ENCODE assay signal across 9 mouse cellular contexts in genomic region chr15:78983436-78984285, GRCm38 (mm10). TPM values are rescaled to one million over a fixed set of nuclear protein-coding genes. Genes with fewer than 3 reads are reported as not detected.
A peak's percentile ranks its signal among the peaks of the same experiment; 100 is the strongest.
DNase-seq lines count a peak whose midpoint lies in the region; ATAC-seq and TF ChIP-seq lines count a peak whose summit lies in the region.
"Had no signal": no experiment of that assay in that cellular context is flagged by ENCODE, and none has a peak within 500 bp of the region (broad histone marks: within the 10 kb centered on the region; RNA-seq: fewer than 3 reads in every experiment).

No protein-coding gene starts in this region.

- peak; percentile 32 to 40 for DNase-seq in CD8-positive naive resting alpha-beta T cell, adult 2 months (ENCODE audit: low read depth in 2 of 2, low spot score in 2 of 2)
- peak; percentile 73 for DNase-seq in WW6 (ENCODE audit: low read depth, low spot score)
- DNase-seq in kidney, postnatal 0 days (ENCODE audit: low spot score): peak; percentile 81
- DNase-seq in lung, postnatal 4 days: peak; percentile 69 to 79
- peak; percentile 48 to 62 for DNase-seq in spleen, adult 2 months (ENCODE audit: low read depth in 1 of 2, low spot score in 2 of 2)
- no peak for DNase-seq in cerebellum, adult 8-10 months

- TF ChIP-seq POLR2A in spleen, adult 2 months (IDR thresholded peaks at IDR 0.05; ENCODE audit: low read depth, low read length): no peak

- peak overlapping the region; percentile 95 for H3K27ac ChIP-seq in heart, embryonic 15.5 days
- peak overlapping the region; percentile 96 for H3K27ac ChIP-seq in kidney, postnatal 0 days
- H3K27ac ChIP-seq in spleen, adult 2 months (ENCODE audit: insufficient read depth, low read length): peak overlapping the region; percentile 95

- no peaks in the 10 kb centered on the region for H3K27me3 ChIP-seq in heart, embryonic 15.5 days
- H3K27me3 ChIP-seq in kidney, postnatal 0 days (ENCODE audit: insufficient read depth, low read length): no peaks in the 10 kb centered on the region
- no peaks in the 10 kb centered on the region for H3K27me3 ChIP-seq in spleen, adult 2 months (ENCODE audit: control insufficient read depth, insufficient read depth, low read length)

- TF ChIP-seq CTCF in kidney, postnatal 0 days (IDR thresholded peaks at IDR 0.05; ENCODE audit: low read depth): no peak
- TF ChIP-seq CTCF in spleen, adult 2 months (IDR thresholded peaks at IDR 0.05; ENCODE audit: extremely low read depth, insufficient read depth, insufficient read length, insufficient replicate concordance): no peak

- ATAC-seq in erythroblast, adult 5-6 weeks (replicated peaks; ENCODE audit: low FRiP score, poor library complexity, severe bottlenecking): peak; percentile 54
- peak; percentile 63 for ATAC-seq in heart, embryonic 15.5 days (replicated peaks; ENCODE audit: insufficient number of reproducible peaks, insufficient read depth, low FRiP score, low read depth)
- ATAC-seq in kidney, postnatal 0 days (replicated peaks; ENCODE audit: low FRiP score, low read depth): peak; percentile 34

- H3K4me1 ChIP-seq in heart, embryonic 15.5 days (replicated peaks): peaks cover 77% of the 10 kb centered on the region
- peaks cover 22% of the 10 kb centered on the region for H3K4me1 ChIP-seq in kidney, postnatal 0 days (replicated peaks; ENCODE audit: insufficient read depth, low read length)
- peaks cover 15% of the 10 kb centered on the region; the same call in 1 of the 2 replicates for H3K4me1 ChIP-seq in spleen, adult 2 months (ENCODE audit: control insufficient read depth, insufficient read depth, insufficient read length)

- no peaks in the 10 kb centered on the region for H3K9me3 ChIP-seq in heart, embryonic 15.5 days (replicated peaks)
- H3K9me3 ChIP-seq in kidney, postnatal 0 days (replicated peaks; ENCODE audit: low read length): no peaks in the 10 kb centered on the region

- H3K9ac ChIP-seq in heart, embryonic 15.5 days: peak overlapping the region; percentile 94
- H3K9ac ChIP-seq in kidney, postnatal 0 days (ENCODE audit: low read depth, low read length): peak overlapping the region; percentile 89

- 4% methylated on average over 21 of the region's 21 CpGs for WGBS in heart, embryonic 15.5 days
- WGBS in kidney, postnatal 0 days: under 1% methylated on average over 21 of the region's 21 CpGs
- WGBS in spleen, adult 2 months: 5% methylated on average over 21 of the region's 21 CpGs

- no peaks in the 10 kb centered on the region for H3K36me3 ChIP-seq in heart, embryonic 15.5 days
- peaks cover 10% of the 10 kb centered on the region; the same call in 1 of the 2 replicates for H3K36me3 ChIP-seq in kidney, postnatal 0 days (ENCODE audit: insufficient read depth, low read length)
- peaks cover 3% of the 10 kb centered on the region; the same call in 1 of the 2 replicates for H3K36me3 ChIP-seq in spleen, adult 2 months (ENCODE audit: control insufficient read depth, insufficient read depth, low read length)

- peak overlapping the region; percentile 98 for H3K4me3 ChIP-seq in heart, embryonic 15.5 days
- peak overlapping the region; percentile 89 for H3K4me3 ChIP-seq in kidney, postnatal 0 days (replicated peaks; ENCODE audit: low read depth, low read length)
- peak overlapping the region; percentile 99 for H3K4me3 ChIP-seq in spleen, adult 2 months (ENCODE audit: extremely low read depth, insufficient read depth, insufficient read length)

- H3K4me2 ChIP-seq in heart, embryonic 15.5 days: peak overlapping the region; percentile 93
- peak overlapping the region; percentile 80 for H3K4me2 ChIP-seq in kidney, postnatal 0 days (ENCODE audit: low read length)

RNA-seq across cellular contexts. Expression of gene Triobp, which starts 36.1 kb away (rescaled TPM):
- 42.6 and 43.6 TPM in 2 replicates for total RNA-seq in erythroblast, adult 5-6 weeks (2015; ENCODE audit: low replicate concordance)
- total RNA-seq in erythroblast, adult 5-6 weeks (2017; ENCODE audit: low replicate concordance): 16.3 and 20.9 TPM in 2 replicates
- 36.8 and 54.5 TPM in 2 replicates for polyA plus RNA-seq in heart, embryonic 15.5 days (2015; fragmentation: Nextera tagmentation; extraction: Ambion mirVana)
- 30.5 and 33.0 TPM in 2 replicates for polyA plus RNA-seq in kidney, postnatal 0 days (2015; fragmentation: Nextera tagmentation; extraction: Ambion mirVana)
- polyA plus RNA-seq in spleen, adult 2 months (2012; rRNA removed): 40.9 and 44.8 TPM in 2 replicates

RNA-seq across cellular contexts. Expression of gene H1f0, which starts 44.6 kb away (rescaled TPM):
- total RNA-seq in erythroblast, adult 5-6 weeks (2015; ENCODE audit: low replicate concordance): 6.5 and 8.6 TPM in 2 replicates
- 8.2 and 20.5 TPM in 2 replicates for total RNA-seq in erythroblast, adult 5-6 weeks (2017; ENCODE audit: low replicate concordance)
- polyA plus RNA-seq in heart, embryonic 15.5 days (2015; fragmentation: Nextera tagmentation; extraction: Ambion mirVana): 289 and 300 TPM in 2 replicates
- 522 and 524 TPM in 2 replicates for polyA plus RNA-seq in kidney, postnatal 0 days (2015; fragmentation: Nextera tagmentation; extraction: Ambion mirVana)
- polyA plus RNA-seq in spleen, adult 2 months (2012; rRNA removed): 14.3 and 25.4 TPM in 2 replicates

RNA-seq across cellular contexts. Expression of gene Nol12, which starts 48.9 kb away (rescaled TPM):
- 1.5 and 6.1 TPM in 2 replicates for total RNA-seq in erythroblast, adult 5-6 weeks (2015; ENCODE audit: low replicate concordance)
- 7.6 and 10.7 TPM in 2 replicates for total RNA-seq in erythroblast, adult 5-6 weeks (2017; ENCODE audit: low replicate concordance)
- polyA plus RNA-seq in heart, embryonic 15.5 days (2015; fragmentation: Nextera tagmentation; extraction: Ambion mirVana): 29.9 and 30.3 TPM in 2 replicates
- polyA plus RNA-seq in kidney, postnatal 0 days (2015; fragmentation: Nextera tagmentation; extraction: Ambion mirVana): 43.8 and 46.8 TPM in 2 replicates
- polyA plus RNA-seq in spleen, adult 2 months (2012; rRNA removed): 14.2 TPM in 2 replicates

RNA-seq across cellular contexts. Expression of gene Lgals1, which starts 57.1 kb away (rescaled TPM):
- 46.1 and 56.2 TPM in 2 replicates for total RNA-seq in erythroblast, adult 5-6 weeks (2015; ENCODE audit: low replicate concordance)
- 77.5 and 79.0 TPM in 2 replicates for total RNA-seq in erythroblast, adult 5-6 weeks (2017; ENCODE audit: low replicate concordance)
- polyA plus RNA-seq in heart, embryonic 15.5 days (2015; fragmentation: Nextera tagmentation; extraction: Ambion mirVana): 806 and 862 TPM in 2 replicates
- polyA plus RNA-seq in kidney, postnatal 0 days (2015; fragmentation: Nextera tagmentation; extraction: Ambion mirVana): 576 and 592 TPM in 2 replicates
- polyA plus RNA-seq in spleen, adult 2 months (2012; rRNA removed): 75.4 and 93.0 TPM in 2 replicates

RNA-seq across cellular contexts. Expression of gene Galr3, which starts 58.0 kb away (rescaled TPM):
- total RNA-seq in erythroblast, adult 5-6 weeks (2015; ENCODE audit: low replicate concordance): not detected in 2 replicates
- not detected in 2 replicates for total RNA-seq in erythroblast, adult 5-6 weeks (2017; ENCODE audit: low replicate concordance)
- not detected in 2 replicates for polyA plus RNA-seq in heart, embryonic 15.5 days (2015; fragmentation: Nextera tagmentation; extraction: Ambion mirVana)
- polyA plus RNA-seq in kidney, postnatal 0 days (2015; fragmentation: Nextera tagmentation; extraction: Ambion mirVana): 0.13 and 0.24 TPM in 2 replicates
- polyA plus RNA-seq in spleen, adult 2 months (2012; rRNA removed): 0.39 and 1.0 TPM in 2 replicates
- total RNA-seq: left cerebral cortex, postnatal 36 days had no signal

Comparison
In these comparisons a context has a peak if more than half of its experiments do, and no peak if none do; other contexts are left out.
1. RNA of gene H1f0, which starts 44.6 kb away (polyA plus RNA-seq): 522 to 524 TPM in kidney, postnatal 0 days and 289 to 300 TPM in heart, embryonic 15.5 days; 14.3 to 25.4 TPM in spleen, adult 2 months; every median in the first group is over 10 times any median in the second.
2. Peak in every context shown above with its lines, with median percentiles within 50 percentile points of each other: ATAC-seq, H3K27ac ChIP-seq and H3K4me3 ChIP-seq.